Mouse (Mus musculus): Measurements from ENCODE around the gene Tex2. TPM values are rescaled to one million over a fixed set of nuclear protein-coding genes. Genes with fewer than 3 reads are reported as not detected.
"Not testable (repeated sequence)": the region's sequence is repeated elsewhere in the genome, so short reads cannot be mapped to it uniquely, and the experiment has no call there.

Gene Tex2
- polyA plus RNA-seq (2014; fragmentation: Nextera tagmentation; extraction: Ambion mirVana) = 8.3 and 8.8 TPM in 2 replicates

DNA sequence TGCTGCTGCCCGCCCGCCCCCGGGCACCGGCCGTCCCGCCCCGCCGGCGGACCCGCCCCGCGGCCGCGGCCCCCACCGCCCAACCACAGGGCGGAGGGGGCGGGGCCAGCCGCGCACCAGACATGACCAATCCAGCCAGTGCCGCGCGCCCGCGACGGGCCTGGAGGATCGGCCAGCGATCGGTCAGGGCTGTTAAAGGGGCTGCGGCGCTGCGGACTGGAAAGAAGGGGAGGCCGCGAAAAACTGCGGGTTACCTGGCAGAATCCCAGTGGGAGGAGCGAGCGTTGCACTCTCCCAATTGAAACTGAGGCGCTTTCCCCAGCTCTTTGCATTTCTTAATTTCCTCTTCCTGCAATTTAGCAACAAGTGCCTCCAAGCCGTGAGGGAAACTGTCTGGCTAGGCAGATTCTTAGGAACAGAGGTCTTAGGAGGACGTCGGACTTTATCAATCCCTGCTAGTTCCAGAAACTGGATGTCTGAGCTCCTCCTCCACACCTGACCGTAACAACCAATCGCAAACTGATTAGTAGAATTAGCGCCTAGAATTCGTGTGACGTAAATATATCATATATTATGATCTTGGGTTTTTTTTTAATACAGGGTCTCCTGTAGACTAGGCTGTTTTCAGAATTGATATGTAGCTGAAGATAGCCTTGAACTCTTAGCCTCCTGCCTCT is at the start of gene Tex2:
Tex2 (minus strand) TSS at position 463 of the 677 bp plus-strand sequence.
- Histone ChIP-seq H3K9ac (ENCODE audit: low read length) (peak within 1 kb of the TSS; percentile 86), H3K4me1 (replicated peaks; ENCODE audit: control insufficient read depth, insufficient read depth, low read length) (0 out of 2 replicates have a peak, but pooled peaks cover 4% of the 10 kb centered on the region), H3K27me3 (ENCODE audit: control insufficient read depth, insufficient read depth, low read length) (no peaks in the 10 kb centered on the region), H3K4me3 (ENCODE audit: low read depth, low read length) (peak within 1 kb of the TSS; percentile 93), H3K4me2 (ENCODE audit: low read depth, low read length, severe bottlenecking) (peak within 1 kb of the TSS; percentile 90), H3K27ac (ENCODE audit: low read depth, low read length) (no peak within 1 kb of the TSS), H3K9me3 (ENCODE audit: control insufficient read depth, low read length) (no peaks in the 10 kb centered on the region), H3K36me3 (ENCODE audit: control insufficient read depth, insufficient read depth, low read length) (no peaks in the 10 kb centered on the region)
- 1% methylated on average over 32 of the region's 45 CpGs for WGBS
- ATAC-seq (replicated peaks; ENCODE audit: low FRiP score) (peak; percentile 97), DNase-seq (ENCODE audit: low spot score) (peak; percentile 97)

DNA sequence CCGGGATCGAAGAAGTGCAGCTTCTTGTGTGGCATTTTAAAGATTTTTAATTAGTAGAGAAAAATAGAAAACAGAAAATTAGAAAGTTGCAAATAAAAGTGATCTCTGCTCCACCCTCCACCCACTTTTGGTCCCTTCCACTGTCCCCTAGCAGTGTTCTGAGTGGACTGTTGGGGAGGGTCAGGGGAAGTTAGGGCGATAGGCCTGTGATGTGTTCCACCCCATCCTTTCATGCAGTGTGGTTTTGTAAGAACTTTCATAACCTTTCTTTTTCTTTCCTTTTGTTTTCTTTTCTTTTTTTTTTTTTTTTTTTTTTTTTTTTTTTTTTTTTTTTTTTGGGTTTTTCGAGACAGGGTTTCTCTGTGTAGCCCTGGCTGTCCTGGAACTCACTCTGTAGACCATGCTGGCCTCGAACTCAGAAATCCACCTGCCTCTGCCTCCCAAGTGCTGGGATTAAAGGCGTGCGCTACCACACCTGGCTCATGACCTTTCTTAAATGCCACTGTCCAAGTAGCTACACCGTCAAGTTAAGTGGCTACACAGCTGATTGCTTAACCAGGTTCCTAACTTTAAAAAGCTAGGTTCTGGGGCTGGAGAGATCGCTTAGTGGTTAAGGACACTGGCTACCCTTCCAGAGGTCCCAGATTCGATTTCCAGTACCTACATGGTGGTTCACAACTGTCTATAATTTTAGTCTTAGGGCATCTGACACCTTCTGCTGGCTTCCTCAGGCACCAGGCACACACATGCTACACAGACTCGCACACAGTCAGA is 49.6 kb upstream of the Tex2 start:
- H3K27ac ChIP-seq (ENCODE audit: low read depth, low read length) = no peak overlapping the region
- peaks cover 14% of the 10 kb centered on the region for H3K4me1 ChIP-seq (replicated peaks; ENCODE audit: control insufficient read depth, insufficient read depth, low read length)
- DNase-seq (ENCODE audit: low spot score) = no peak
- WGBS = 91% methylated on average over 10 of the region's 11 CpGs
- H3K9ac ChIP-seq (ENCODE audit: low read length) = no peak overlapping the region
- H3K27me3 ChIP-seq (ENCODE audit: control insufficient read depth, insufficient read depth, low read length) = no peaks in the 10 kb centered on the region
- H3K9me3 ChIP-seq (ENCODE audit: control insufficient read depth, low read length) = no peaks in the 10 kb centered on the region
- no peak overlapping the region for H3K4me3 ChIP-seq (ENCODE audit: low read depth, low read length)
- no peaks in the 10 kb centered on the region for H3K36me3 ChIP-seq (ENCODE audit: control insufficient read depth, insufficient read depth, low read length)
- H3K4me2 ChIP-seq (ENCODE audit: low read depth, low read length, severe bottlenecking) = no peak overlapping the region
- no peak for ATAC-seq (replicated peaks; ENCODE audit: low FRiP score)

DNA sequence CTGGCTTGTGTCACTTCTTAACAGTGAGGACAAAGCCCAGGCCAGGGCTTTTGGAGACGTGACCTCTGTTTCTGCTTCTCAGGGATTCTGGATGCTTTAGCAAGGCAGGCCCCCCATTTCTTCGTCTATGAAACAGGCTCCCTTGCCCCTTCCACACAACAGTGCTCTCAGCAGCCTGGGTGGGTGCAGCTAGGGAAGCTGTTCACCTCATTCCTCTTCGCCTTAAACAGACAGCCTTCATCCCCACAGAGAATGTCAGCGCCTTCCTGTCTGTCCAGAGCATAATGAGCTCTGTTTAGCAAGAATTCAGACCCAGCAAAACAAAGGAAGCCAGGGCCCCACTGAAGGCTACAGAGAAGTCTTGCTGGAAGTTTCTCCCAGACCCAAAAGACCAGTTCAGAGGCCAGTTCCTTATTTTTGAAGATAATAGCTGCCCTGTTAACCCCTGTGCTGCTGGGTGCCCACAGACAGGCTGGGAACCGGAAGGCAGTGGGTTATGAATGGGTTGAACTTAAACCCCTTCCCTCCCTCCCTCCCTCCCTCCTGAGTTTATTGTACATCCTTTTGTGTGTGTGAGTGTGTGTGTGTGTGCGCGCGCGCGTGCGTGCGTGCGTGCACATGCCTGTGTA is 47.3 kb upstream of the Tex2 start:
- no peaks in the 10 kb centered on the region for H3K36me3 ChIP-seq (ENCODE audit: control insufficient read depth, insufficient read depth, low read length)
- H3K4me1 ChIP-seq (replicated peaks; ENCODE audit: control insufficient read depth, insufficient read depth, low read length) = peaks cover 15% of the 10 kb centered on the region
- DNase-seq (ENCODE audit: low spot score) = no peak

DNA sequence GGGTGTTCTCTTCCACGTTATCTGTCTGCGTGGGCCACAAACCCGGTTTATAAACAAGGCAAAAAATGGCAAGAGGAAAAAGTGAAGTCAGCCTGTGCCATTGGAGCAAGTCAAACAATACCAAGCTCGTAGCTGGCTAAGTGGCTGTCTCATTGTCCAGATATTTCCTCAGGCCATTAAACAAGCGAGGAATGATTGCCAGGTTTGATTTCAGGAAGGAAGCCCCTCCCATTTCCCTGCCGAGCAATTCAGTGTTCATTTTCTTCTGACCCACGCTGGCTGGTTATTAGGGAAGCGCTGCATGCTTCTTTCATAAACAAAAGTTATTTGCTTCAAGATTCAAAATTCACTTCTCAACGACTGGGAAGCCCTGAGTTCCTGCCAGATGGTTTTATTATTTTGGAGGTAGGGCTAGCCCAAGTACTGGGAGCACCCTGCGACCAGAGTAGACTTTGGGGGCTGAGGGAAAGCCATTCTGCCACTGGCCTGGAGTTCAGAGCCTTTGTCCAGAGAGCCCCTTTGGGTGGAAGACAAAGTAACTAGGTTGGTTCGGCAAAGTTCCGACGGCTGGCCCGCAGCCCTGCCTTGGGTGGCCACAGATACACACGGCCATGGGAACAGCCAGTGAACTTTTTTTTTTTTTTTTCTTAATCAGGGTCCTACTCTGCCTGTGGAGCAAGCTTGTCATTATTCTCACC is 46.5 kb upstream of the Tex2 start:
- WGBS = 38% methylated on average over 15 of the region's 15 CpGs
- Histone ChIP-seq H3K9me3 (ENCODE audit: control insufficient read depth, low read length) (no peaks in the 10 kb centered on the region), H3K4me2 (ENCODE audit: low read depth, low read length, severe bottlenecking) (no peak overlapping the region), H3K27me3 (ENCODE audit: control insufficient read depth, insufficient read depth, low read length) (no peaks in the 10 kb centered on the region), H3K36me3 (ENCODE audit: control insufficient read depth, insufficient read depth, low read length) (no peaks in the 10 kb centered on the region), H3K27ac (ENCODE audit: low read depth, low read length) (peak overlapping the region; percentile 13; the same call in 1 of the 2 replicates), H3K4me1 (replicated peaks; ENCODE audit: control insufficient read depth, insufficient read depth, low read length) (peaks cover 15% of the 10 kb centered on the region), H3K4me3 (ENCODE audit: low read depth, low read length) (no peak overlapping the region), H3K9ac (ENCODE audit: low read length) (peak overlapping the region; percentile 9; the same call in 1 of the 2 replicates)
- ATAC-seq (replicated peaks; ENCODE audit: low FRiP score) (no peak), DNase-seq (ENCODE audit: low spot score) (no peak)

More for the DNA sequence above, 47.3 kb upstream of the Tex2 start:
- Histone ChIP-seq H3K27ac (ENCODE audit: low read depth, low read length) (peak overlapping the region; percentile 54; the same call in 1 of the 2 replicates), H3K9ac (ENCODE audit: low read length) (0 out of 2 replicates have a peak overlapping the region, but pooled peaks have one; percentile 14), H3K4me2 (ENCODE audit: low read depth, low read length, severe bottlenecking) (no peak overlapping the region), H3K27me3 (ENCODE audit: control insufficient read depth, insufficient read depth, low read length) (no peaks in the 10 kb centered on the region), H3K9me3 (ENCODE audit: control insufficient read depth, low read length) (no peaks in the 10 kb centered on the region), H3K4me3 (ENCODE audit: low read depth, low read length) (no peak overlapping the region)
- ATAC-seq (replicated peaks; ENCODE audit: low FRiP score) = peak; percentile 44; the same call in 1 of the 2 replicates
- 43% methylated on average over 13 of the region's 13 CpGs for WGBS

DNA sequence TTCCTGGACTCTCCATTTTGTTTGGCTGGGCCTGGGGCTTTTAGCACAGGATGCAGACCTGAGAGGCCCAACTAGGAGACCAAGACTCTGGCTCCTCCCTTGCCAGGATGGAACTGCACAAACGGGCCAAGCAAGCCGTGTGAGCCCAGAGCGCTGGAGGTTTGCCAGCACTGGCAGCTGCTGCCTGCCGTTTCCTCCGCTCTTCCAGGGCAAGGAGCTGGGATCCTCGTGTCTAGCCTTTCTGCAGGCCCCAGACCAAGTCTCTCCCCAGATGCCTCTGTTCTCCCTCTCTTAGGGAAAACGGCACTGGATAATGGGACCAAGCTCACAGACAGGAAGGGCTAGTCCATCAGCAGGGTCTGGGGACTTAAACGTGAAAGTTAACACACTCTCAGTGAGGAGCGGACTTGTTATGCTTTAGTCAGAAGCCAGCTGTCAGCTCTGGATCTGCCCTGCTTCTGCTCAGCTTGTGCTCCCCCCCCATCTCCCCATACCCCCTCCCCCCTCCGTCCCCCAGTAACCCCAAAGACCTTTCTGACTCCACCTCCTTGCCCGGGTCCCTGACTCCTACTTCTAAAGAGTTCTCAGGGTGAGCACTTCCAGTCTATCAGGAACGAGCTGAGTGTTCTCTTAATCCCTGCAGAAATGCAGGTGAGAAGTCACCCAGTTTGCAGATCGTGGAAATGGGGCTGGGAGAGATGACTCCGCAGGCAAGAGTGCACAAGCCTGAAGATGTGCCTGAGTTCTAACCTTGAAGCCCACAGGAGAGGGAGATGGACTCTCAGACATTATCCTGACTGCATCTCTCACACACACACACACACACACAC is 45.0 kb upstream of the Tex2 start:
- Histone ChIP-seq H3K27me3 (ENCODE audit: control insufficient read depth, insufficient read depth, low read length) (no peaks in the 10 kb centered on the region), H3K9ac (ENCODE audit: low read length) (peak overlapping the region; percentile 14), H3K36me3 (ENCODE audit: control insufficient read depth, insufficient read depth, low read length) (no peaks in the 10 kb centered on the region), H3K4me3 (ENCODE audit: low read depth, low read length) (no peak overlapping the region), H3K4me1 (replicated peaks; ENCODE audit: control insufficient read depth, insufficient read depth, low read length) (peaks cover 15% of the 10 kb centered on the region), H3K4me2 (ENCODE audit: low read depth, low read length, severe bottlenecking) (no peak overlapping the region), H3K9me3 (ENCODE audit: control insufficient read depth, low read length) (no peaks in the 10 kb centered on the region), H3K27ac (ENCODE audit: low read depth, low read length) (no peak overlapping the region)
- DNase-seq (ENCODE audit: low spot score) (no peak), ATAC-seq (replicated peaks; ENCODE audit: low FRiP score) (0 out of 2 replicates have a peak, but pooled peaks have one; percentile 4)
- 27% methylated on average over 14 of the region's 14 CpGs for WGBS

DNA sequence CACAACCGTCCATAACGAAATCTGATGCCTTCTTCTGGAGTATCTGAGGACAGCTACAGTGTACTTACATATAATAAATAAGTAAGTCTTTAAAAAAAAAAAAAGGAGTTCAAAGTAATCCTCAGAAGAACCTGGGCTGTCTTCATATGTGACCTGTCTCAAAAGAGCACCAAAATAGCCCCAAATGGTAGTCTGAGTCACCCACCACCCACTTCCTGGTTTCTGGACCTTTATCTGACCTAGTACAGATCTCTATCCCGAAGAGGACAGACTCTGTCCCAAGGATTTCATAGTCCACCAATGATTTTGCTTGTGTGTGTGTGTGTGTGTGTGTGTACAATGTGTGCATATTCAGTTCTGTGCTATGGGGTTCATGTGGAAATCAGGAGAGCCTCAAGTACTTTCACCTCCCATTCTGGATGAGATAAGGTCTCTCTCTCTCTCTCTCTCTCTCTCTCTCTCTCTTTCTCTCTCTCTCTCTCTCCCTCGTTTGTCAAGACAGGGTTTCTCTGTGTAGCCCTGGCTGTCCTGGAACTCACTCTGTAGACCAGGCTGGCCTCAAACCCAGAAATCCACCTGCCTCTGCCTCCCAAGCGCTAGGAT is 43.8 kb upstream of the Tex2 start:
- WGBS = 88% methylated on average over 5 of the region's 5 CpGs
- H3K9ac ChIP-seq (ENCODE audit: low read length); H3K4me3 ChIP-seq (ENCODE audit: low read depth, low read length); ATAC-seq (replicated peaks; ENCODE audit: low FRiP score); H3K36me3 ChIP-seq (ENCODE audit: control insufficient read depth, insufficient read depth, low read length); DNase-seq (ENCODE audit: low spot score); H3K4me2 ChIP-seq (ENCODE audit: low read depth, low read length, severe bottlenecking); H3K27me3 ChIP-seq (ENCODE audit: control insufficient read depth, insufficient read depth, low read length); H3K27ac ChIP-seq (ENCODE audit: low read depth, low read length); H3K9me3 ChIP-seq (ENCODE audit: control insufficient read depth, low read length): not testable (repeated sequence)
- peaks cover 15% of the 10 kb centered on the region for H3K4me1 ChIP-seq (replicated peaks; ENCODE audit: control insufficient read depth, insufficient read depth, low read length)

DNA sequence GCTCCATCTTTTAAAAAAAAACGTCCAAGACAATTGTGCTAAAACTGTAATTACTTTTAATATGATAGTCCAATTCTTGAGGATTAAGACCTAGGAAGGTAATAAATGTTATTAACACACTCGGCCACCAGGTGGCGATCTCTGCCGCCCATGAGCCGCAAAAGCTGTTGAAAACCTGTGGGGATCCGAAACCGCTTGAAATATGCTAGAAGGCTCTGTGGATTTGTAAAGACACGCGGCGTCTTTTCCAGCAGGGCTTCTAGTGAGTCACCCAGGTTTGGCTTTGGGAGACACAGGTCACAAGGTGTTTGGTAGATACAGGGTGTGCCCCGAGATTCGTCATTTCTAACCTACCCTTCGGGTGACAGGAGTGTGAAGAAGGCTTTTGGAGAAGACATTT is 35.1 kb upstream of the Tex2 start:
- Histone ChIP-seq H3K27ac (ENCODE audit: low read depth, low read length) (no peak overlapping the region), H3K4me1 (replicated peaks; ENCODE audit: control insufficient read depth, insufficient read depth, low read length) (no peaks in the 10 kb centered on the region), H3K36me3 (ENCODE audit: control insufficient read depth, insufficient read depth, low read length) (no peaks in the 10 kb centered on the region), H3K27me3 (ENCODE audit: control insufficient read depth, insufficient read depth, low read length) (no peaks in the 10 kb centered on the region), H3K4me2 (ENCODE audit: low read depth, low read length, severe bottlenecking) (no peak overlapping the region), H3K4me3 (ENCODE audit: low read depth, low read length) (no peak overlapping the region), H3K9ac (ENCODE audit: low read length) (no peak overlapping the region), H3K9me3 (ENCODE audit: control insufficient read depth, low read length) (no peaks in the 10 kb centered on the region)
- DNase-seq (ENCODE audit: low spot score) (peak; percentile 84), ATAC-seq (replicated peaks; ENCODE audit: low FRiP score) (no peak)
- 26% methylated on average over 13 of the region's 13 CpGs for WGBS
